Mouse (Mus musculus): ENCODE measurements around the gene Mesd.
"Not testable (repeated sequence)": the region's sequence is repeated elsewhere in the genome, so short reads cannot be mapped to it uniquely, and the experiment has no call there.

Gene Mesd

DNA sequence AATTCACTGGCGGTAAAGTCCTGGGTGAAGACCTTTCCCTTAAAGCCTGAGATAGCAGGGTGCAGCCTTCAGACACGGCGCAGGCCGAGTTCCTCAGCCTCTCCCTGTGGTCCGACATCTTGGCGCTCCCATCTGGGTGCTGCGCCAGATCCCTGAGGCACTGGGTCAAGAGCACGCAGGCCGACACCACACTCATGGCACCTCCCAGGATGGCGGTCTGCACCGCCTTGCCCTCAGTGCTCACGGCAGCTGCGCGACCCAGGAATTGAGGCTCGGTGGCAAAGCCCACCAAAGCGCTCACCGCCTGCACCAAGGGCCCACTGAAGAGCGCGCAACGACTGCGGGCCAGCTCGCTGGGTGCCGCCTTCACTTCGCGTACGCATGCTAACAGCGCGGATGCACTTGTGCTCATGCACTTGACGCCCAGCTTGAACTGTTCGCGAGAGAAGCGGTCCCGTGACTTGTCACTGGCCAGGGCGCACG, 2.1 kb upstream of the Mesd start:
- DNase-seq = no peak

DNA sequence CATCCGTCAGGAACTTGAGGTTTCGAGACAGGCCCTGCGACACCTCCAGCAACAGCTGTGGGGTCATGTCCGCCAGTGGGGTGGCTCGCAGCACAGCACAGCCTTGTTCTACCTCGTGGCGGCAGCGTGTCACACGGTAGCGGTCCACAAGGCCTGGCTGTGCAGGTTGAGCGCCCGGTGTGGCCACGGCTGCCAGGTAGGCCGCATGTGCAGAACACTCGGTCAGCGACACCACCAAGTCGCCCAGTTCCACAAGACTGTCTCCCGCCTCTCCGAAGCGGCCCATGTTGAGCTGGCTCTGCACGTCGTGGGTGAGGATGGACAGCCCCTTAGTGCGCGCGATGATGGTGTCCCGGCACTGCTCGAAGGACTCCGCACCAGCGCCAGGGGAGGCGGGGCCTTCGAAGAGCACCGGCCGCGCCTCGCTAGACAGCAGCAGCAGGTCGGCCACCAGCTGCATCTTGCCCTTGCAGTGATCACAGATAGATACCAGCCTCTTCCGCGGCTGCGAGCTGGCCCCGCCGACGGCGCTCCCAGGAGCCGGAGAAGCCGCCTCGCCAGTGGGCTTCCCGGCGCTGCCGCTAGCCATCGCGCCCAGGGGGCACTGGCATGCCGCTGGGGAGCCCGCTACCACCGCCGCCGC, 1.5 kb upstream of the Mesd start:
- peak; percentile 8 for DNase-seq

DNA sequence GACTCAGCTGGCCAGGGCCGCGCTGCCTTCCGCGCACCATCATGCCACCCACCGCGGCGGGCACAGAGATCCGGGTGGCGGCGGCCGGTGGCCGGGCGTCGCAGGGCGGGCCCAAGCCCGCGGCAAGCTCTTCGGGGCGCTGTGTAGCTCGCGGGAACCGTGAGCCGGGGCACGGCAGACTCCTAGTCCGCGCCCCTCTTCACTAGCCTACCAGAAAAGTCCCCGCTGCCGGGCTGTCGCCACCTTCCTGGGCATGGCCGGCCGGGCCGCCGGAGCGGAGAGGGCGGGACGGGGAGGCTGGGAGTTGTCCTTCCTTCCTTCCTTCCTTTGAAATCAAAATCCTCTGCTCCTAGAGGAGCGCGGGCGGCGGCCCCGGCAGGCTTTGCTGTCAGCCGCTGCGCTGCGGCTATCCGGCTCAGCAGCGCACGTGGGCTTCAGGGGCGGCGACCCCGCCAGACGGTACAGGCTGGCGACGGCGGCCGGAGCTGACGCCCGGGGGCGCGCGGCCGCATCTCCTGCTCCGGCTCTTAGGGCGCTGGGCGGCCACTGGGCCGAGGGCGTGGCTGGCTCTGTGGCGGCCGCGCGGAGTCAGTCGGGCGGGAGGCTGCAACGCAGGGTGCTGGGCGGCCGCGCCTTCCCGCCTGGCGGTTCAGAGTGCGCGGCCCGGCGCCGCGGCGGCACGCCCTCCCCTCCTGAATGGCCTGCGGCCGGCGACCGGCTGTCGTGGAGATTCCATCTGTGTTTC, 818 bp upstream of the Mesd start:
- DNase-seq = peak; percentile 42

DNA sequence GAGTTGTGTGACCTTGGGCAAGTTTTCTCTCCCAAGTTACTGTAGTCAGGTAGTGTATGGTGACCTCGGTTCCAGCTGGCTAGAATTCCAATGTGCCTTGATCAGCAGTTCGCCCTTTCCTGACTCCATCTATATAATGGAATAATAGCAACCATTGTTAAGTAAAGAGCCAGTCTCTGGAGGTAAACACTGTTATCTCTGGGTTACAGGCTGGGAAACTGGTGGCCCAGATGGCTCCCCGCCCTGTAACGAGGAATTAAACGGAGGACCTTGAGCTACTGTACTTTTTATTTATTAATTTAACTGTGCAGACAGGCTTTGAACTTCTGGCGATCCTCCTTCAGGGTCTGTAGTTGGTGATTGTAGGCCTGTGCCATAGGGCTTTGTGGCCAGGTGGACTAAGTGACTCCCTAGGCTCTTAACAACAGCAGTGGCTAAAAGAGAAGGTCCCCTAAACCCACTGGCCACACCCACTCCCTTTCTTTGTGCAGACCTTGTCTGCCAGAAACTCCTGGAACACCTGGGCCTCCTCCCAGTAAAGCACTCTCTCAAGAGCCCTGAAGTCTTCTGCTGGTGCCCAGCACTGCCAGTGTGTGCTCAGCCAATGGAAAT, 761 bp downstream of the Mesd start:
- no peak for DNase-seq

DNA sequence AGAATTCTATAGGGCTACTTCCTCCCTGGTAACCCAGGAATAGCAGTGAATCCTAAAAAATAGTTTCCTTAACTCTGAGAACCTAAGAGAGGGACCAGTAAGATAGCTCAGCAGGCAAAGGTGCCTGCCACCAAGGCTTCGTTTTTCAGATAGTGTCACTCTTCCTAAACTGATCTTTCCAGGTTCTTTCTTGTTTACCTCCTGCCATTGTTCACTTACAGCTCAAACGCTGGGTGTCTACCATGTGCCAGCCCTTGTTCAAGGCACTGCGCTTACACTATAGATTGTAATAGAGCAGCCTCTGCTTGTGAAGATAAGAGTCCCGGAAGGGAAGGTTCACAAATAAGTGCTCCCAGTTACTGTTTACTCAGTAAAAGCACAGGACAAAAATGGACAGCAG, 1.6 kb downstream of the Mesd start:
- DNase-seq = no peak

DNA sequence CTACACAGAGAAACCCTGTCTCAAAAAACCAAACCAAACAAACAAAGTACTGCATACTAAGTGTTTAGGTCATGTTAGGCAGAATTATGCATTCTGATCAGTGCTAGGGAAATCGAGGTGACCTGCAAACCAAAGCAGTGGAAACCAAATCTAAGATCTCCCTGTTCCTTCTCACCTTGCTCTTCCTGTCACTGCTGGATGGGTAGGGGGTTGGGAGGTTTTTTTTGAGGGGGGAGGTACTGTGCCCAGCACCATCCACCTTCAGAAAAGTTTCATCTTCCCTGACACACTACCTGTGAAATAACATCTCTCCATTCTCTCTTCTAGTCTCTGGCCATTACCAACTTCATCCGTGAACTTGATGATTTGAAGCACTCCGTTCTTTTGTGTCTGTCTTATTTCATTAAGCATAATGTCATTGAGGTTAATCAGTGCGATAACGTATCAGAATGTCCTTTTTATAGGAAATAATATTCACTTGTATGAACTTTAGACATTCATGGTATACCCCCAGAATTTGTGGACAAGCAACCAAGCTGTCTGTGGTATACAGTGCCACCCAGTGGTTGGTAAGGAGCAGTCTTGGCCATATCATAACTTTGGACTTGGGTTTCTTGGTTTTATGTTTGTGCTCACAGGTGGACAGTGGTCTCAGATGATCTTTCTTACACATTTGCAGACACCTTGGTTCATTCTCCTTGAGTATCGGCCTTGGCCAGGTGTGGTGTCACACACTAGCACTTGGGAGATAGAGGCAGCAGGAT, 2.3 kb downstream of the Mesd start:
- DNase-seq = peak; percentile 14

DNA sequence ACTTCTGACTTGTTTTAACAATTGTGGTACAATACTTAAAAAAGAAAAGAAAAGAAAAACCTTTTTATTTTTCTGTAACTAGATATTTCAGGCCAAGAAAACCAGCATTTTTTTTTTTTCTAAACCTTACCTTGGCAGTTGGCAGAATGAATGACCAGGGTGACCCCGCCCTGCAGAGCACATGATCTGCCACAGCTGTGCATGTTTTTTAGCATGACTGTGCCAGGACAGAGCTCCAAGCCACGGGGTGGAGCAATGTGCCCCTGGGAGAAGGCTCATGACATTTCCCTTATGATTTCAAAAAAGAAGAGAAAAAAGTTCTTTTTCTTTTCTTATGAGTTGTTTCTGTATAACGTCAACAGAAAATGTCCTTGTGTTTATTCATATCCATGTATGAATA, 5.1 kb downstream of the Mesd start:
- DNase-seq = no peak

DNA sequence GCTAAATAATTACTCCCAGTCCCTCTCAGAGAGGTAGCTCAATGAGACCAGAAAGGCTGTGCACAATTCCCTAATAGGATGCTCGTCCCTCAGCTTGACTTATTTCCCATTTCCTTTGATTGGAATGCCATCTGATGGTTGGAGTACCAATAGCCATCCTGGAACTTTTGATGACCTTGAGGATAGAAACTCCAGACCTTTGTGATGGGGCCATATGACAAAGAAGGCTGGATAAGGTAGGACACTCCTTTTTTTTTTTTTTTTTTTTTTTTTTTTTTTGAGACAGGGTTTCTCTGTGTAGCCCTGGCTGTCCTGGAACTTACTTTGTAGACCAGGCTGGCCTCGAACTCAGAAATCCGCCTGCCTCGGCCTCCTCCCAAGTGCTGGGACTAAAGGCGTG, 5.7 kb downstream of the Mesd start:
- DNase-seq = not testable (repeated sequence)

DNA sequence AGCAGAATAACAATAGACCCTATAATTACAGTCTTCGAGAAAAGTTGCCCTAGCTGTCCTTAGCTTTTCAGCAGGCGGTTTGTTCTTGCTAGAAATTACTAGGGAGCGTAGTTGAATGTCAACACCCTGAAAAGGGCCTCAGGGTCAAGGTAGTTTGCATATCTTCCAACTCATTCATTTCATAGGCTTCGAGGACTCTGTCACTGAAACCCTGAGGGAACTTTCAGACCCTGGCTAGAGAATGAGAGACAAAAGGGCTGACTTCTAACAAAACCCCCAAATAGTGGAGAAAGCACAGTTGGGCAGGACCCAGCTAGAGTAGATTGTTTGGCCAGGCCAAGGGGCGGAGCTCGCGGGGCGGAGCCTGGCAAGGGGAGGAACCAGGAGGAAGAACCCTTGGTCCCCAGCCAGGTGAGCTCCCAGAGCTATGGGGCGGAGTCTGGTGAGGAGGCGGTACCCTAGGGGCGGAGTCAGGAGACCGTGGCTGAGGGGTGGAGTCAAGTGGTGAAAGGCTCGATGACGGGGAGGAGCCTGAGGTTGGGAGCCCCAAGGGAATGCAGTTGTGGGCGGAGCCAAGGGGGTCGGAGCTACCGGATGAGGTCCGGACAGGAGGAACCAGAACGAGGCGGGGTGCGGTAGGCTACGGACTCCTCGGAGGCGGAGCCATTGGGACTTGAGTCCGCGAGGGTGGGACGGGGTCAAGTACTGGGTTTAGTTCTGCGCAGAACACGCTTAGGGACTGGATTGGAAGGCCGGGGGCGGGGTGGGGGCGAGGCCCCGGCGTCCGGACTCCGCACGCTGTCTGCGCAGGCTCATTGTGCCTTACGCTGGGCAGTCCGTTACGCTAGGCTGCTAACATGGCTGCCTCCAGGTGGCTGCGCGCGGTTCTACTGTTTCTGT, 7.4 kb downstream of the Mesd start:
- peak; percentile 100 for DNase-seq

DNA sequence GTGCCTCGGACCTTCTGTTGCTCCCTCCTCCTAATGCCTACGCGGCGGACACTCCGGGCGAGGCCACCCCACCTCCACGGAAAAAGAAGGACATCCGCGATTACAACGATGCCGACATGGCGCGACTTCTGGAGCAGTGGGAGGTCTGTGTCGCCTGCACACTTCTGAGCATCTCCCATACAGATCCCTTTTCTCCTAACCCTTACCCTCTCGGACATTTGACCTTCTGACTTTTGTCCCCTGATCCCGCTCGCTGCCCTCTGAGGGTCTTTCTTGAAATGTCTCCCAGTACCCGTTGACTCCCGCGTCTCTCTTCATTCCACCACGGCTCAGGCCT, 8.0 kb downstream of the Mesd start:
- DNase-seq = no peak

DNA sequence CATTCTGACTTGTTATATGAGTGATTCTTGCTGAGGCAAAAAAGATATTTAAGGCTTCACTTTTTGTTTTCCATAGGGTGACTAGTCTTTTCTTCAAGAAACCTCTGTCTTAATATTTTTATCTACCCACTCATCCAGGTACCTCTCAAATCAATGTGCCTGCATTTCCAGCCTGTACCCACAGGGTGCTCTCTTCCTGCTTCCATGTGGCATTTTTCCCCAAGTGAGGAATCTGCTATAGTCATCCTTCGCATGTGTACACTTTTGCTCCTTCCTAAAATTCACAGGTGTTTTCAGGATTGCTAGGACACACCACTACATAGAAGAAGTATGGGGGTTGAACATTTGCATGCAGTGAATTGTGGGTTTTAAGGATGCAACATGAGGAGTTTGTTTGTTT, 10.1 kb downstream of the Mesd start:
- DNase-seq = no peak

DNA sequence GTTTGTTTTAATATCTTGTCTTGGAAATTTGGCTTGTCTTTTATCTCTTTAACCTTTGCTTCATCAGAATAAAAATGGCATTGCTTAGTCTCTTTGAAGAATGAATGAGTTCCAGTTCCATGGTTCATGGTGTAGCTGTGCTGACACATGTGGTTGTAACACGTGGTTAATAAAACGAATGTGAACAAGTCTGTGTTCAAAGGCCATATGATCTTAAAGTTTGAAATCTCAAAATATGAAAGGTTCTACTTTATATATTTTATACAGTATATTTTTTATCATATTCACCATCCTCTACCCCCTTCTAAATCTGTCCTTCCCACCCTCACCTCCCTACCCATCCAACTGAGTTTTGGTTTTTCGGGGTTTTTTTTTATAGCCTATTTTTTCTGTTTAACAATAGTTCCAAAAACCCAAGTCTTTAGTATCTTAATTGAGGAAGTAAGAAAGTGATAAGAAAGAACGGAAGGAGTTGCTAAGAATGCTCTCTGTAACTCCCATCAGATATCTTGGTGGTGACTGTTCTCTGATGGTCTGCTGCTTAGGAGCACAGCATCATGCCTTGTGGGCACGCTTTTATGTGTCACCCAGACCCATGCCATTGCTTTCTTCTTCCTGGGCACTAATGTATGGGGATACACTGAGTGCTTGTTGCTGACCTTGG, 11.9 kb downstream of the Mesd start:
- no peak for DNase-seq

DNA sequence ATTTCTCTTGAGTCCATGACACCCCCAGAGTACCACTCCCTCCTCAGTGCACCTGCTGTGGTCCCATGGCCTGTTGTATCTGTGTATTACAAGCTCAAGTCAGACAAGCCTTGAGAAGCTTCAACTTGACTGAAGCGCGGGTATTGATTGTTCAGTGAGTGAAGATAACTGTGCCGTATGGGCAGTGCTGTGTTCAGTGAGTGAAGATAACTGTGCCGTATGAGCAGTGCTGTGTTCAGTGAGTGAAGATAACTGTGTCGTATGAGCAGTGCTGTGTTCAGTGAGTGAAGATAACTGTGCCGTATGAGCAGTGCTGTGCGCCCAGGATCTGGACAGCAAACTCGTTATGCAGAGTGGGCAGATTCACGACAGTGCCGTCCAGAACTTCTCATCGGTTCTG, 14.0 kb downstream of the Mesd start:
- DNase-seq = no peak

DNA sequence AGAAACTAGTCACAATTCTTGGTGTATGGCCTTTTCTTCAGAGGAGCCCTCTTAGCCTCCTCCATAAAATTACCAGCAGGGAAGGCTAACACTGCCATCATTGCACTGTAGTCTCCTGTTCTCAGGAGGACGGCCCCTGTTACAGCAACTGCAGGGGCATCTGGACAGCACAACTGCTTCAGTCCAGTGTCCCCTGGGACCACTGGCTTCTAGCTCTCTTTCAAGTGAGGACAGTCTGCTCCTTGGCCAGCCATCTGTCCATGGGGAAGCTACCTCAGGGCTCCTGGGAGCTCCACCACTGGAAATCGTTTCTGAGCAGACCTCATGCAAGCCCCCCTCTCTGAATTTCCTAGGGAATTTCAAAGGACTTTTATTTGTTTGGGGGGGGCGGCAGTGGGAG, 16.3 kb downstream of the Mesd start:
- DNase-seq = no peak

DNA sequence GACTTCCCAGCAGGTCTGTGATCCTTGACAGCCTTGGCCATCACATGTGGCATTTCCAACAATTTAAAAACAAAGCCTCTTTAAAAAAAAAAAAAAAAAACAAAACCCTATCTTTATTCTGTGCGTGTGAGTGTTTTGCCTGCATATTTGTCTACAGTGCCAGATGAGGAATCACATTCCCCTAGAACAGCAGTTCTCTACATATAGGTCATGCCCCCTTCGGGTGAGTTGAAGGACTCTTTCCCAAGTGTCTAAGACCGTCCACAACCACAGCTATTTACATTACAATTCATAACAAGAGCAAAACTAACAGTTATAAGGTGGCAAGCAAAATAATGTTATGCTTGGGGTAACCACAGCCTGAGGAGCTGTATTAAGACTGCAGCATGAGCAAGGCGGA, 17.2 kb downstream of the Mesd start:
- DNase-seq = no peak

DNA sequence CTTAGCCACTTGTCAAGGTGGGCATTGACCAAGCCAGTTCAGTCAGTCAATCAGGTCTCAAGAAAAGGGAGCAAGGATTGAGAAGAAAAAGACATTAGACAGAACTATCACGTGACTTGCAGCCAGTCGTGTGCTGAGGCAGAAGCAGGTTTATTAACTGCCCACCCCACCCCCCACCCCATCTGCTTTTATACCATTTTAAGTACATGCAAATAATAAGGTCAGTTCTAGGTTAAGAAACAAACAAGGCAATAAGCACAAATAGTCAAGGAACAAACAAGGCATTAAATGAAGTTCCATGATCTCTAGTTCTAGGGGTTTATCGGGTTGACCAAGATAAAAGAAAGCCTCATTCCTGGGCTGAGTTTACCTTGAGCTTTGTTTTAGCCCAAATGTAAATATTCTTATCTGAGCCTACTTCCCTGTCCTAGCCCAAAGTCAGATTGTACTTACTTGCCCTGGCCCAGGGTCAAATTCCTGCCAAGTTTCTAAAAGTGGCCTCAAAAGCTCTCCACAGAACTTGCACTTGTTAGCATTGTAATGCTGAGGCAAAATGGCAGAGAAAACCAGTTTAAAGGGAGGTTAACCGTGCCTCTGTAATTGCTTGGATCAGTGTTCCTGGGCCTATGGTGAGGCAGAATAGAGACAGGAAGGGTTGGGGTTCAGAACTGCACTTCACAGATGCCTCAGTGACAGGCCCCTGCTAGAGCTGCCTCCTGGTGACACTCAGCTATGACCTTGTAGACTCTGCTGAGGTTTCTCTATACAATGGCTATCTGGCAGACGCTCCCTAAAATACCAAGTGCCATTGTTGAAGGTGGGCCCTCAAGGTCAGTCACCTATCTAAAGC, 18.3 kb downstream of the Mesd start:
- no peak for DNase-seq

DNA sequence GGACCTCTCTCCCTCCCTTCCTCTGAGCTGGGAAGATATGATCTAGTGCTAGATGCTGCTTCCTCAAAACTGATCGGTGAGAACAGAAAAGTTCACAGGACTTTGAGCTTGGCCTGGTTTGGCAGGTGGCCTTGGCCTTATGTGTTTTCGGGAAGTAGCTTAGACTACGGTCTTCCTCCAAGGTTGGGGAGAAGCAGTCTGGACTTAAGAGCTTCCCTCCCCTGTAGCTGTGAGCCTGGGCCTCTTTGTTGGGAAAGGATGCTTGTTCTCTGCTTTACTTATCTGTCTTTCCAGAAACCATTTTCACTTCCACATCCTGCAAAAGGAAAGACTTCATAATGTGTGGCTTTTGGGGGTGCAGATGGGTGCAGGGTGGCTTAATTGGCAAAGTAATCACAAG, 20.6 kb downstream of the Mesd start:
- DNase-seq = no peak

DNA sequence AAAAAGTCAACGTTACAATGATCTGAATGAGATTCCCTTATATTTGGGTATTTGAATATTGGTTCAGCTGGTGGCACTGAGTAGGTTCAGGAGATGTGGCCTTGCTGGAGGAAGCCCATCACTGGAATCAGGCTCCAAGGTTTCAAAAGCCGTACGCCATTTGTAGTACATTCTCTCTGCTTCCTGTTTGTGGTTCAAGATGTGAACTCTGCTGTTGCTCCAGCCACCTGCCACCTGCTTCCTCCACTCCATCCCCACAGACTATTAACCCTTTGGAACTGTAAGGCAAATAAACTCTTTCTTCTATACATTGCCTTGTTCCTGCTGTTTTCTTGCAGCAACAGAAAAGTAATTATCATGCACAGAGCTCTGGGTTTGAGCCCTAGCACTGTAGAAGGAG, 27.6 kb downstream of the Mesd start:
- DNase-seq = peak; percentile 30

DNA sequence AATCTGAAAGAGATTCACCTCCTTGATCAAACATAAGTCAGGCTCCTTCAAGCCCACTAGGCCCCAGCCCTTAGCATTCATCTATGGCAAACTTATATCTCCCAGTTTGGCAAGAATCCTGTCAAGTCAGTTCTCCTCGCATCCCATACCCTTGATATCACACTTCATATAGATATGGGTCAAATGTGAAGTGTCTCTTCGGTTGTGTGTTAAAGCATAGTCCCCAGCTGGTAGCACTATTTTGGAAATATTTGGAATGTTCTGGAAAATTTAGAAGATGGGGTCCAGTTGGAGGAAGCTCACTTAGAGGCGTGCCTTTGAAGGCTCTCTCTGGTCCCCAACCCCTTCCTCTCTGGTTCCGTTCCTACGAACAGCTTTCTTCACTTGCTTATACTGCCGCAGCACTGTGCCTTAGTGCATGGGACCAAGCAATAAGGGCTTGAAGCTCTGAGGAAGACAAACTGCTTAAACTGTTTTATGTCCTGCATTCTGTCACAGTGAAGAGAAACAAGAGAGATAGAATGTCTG, 29.2 kb downstream of the Mesd start:
- DNase-seq = no peak

DNA sequence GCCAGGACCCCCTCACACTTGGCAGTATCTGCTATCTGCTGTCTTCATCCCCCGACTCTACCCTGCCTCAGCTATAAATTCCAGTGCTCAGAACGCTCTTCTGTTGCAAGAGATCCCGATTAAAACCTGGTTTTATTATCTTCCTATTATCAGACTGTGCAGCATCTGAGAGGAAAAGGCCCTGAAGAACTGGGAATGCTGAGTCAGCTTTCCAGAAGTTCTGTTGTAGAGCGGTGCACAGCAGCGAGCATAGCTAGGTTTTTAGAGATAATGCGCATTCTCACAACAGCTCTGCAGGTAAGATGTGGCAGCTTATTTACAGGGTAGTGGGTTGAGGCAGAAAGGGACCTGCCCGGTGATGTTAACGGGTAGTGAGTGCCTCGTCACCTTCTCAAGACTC, 29.7 kb downstream of the Mesd start:
- DNase-seq = no peak

DNA sequence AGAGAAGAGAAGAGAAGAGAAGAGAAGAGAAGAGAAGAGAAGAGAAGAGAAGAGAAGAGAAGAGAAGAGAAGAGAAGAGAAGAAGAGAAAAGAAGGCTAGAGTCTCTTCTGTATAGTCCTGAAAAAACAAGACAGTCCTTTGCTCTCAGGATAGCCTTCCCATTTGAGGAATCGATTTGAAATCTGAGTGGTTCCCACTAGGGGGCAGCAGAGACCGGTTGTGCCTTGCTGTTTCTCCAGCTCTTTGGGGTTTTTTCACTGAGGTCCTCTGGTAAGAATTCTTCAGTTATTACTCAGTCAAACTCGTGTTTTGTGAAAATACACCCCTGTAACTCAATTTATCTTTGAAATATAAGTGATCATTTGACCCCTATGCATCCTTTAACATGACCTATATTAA, 30.3 kb downstream of the Mesd start:
- DNase-seq = peak; percentile 77

Data from thymus, postnatal 25 days (tissue).